Mouse (Mus musculus): Measurements from ENCODE around the gene Slc39a13.

GRCm38 (mm10) chr2:91031216-91031615 is 39.0 kb downstream of the Slc39a13 start:
- TF ChIP-seq CTCF (IDR thresholded peaks at IDR 0.05; ENCODE audit: insufficient read depth, low read length): no peak
- no peak for TF ChIP-seq POLR2A (IDR thresholded peaks at IDR 0.05; ENCODE audit: borderline replicate concordance, extremely low read depth, low read depth, low read length)

All from lung, adult 2 months (tissue).